Mouse (Mus musculus) liver, embryonic 13.5 days (tissue): Measurements from ENCODE around the gene Dnm1. TPM values are rescaled to one million over a fixed set of nuclear protein-coding genes. Genes with fewer than 3 reads are reported as not detected.

ENCODE experiments used
- ATAC-seq: fragments of 200-750 bp; cut with Nextera tagmentation; 2 replicates; pipeline ENCODE4 v1.8.0; 2017; ENCODE audit warnings: low read depth, mild to moderate bottlenecking, moderate number of reproducible peaks, moderate library complexity
- DNase-seq: peaks from one replicate; pipeline ENCODE4 v3.0.0; 2022
- H3K27ac ChIP-seq: fragments of 300-500 bp; sonication (generic); 2 replicates; pipeline ENCODE4 v1.5.1; 2015; ENCODE audit warnings: moderate library complexity, mild to moderate bottlenecking, inconsistent platforms
- H3K27me3 ChIP-seq: fragments of 300-500 bp; sonication (generic); 2 replicates; pipeline ENCODE4 v1.6.1; 2015; ENCODE audit warnings: mild to moderate bottlenecking, inconsistent platforms
- H3K36me3 ChIP-seq: fragments of 300-500 bp; sonication (generic); 2 replicates; pipeline ENCODE4 v1.6.1; 2015; ENCODE audit warnings: mild to moderate bottlenecking, inconsistent platforms
- H3K4me1 ChIP-seq: fragments of 300-500 bp; sonication (generic); replicated peaks from 2 replicates; pipeline ENCODE4 v1.6.1; 2015; ENCODE audit warnings: inconsistent platforms
- H3K4me2 ChIP-seq: fragments of 300-500 bp; sonication (generic); 2 replicates; pipeline ENCODE4 v1.6.1; 2015; ENCODE audit warnings: inconsistent platforms, mild to moderate bottlenecking, moderate library complexity
- H3K4me3 ChIP-seq: fragments of 300-500 bp; sonication (generic); replicated peaks from 2 replicates; pipeline ENCODE4 v1.5.1; 2015; ENCODE audit warnings: mild to moderate bottlenecking, inconsistent platforms
- H3K9ac ChIP-seq: fragments of 300-500 bp; sonication (generic); 2 replicates; pipeline ENCODE4 v1.6.1; 2015; ENCODE audit warnings: mild to moderate bottlenecking, inconsistent platforms
- H3K9me3 ChIP-seq: fragments of 300-500 bp; sonication (generic); replicated peaks from 2 replicates; pipeline ENCODE4 v1.6.1; 2016; ENCODE audit warnings: inconsistent platforms
- WGBS: fragments of 180-500 bp; shearing (Covaris S2); methylation state at CpG from one replicate; pipeline ENCODE4 v1.1.7; 2015; ENCODE audit not compliant: insufficient replicate concordance; 5-methylcytosine and 5-hydroxymethylcytosine counted together
- polyA plus RNA-seq: library from polyadenylated mRNA; unstranded; fragments of >200 nt; fragmentation: Nextera tagmentation; extraction: Ambion mirVana; gene quantifications from 2 replicates; pipeline ENCODE4 v1.2.1, GENCODE M21; 2015

Dnm1 gene
- polyA plus RNA-seq, 1 experiment from 2014 or later = 0.65 TPM

DNA sequence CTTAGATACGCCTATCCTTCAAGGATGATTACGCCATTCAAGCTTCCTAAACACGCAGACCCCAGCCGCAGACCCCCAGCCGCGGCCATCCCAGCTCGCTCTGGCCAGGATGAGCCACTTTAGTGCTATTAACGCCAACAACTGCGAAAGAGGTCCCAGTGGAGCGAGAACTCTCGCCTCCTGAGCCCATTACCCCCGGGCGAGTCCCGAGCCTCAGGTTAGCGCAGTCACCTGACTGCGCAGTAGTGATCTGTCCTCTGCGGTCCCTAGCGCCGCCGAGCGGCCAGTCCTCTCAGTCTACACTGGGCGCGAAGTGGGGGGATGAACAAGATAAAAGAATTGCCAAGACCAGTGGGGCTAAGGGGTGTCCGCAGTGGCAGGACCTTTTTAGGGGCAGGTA, 8.3 kb upstream of the Dnm1 start:
- H3K36me3 ChIP-seq = peaks cover 12% of the 10 kb centered on the region
- peaks cover 38% of the 10 kb centered on the region for H3K4me1 ChIP-seq
- DNase-seq (peak; percentile 79), ATAC-seq (peak; percentile 77)
- peaks cover 7% of the 10 kb centered on the region; the same call in 1 of the 2 replicates for H3K27me3 ChIP-seq
- H3K4me3 ChIP-seq = peak overlapping the region; percentile 84
- H3K9me3 ChIP-seq = no peaks in the 10 kb centered on the region
- peak overlapping the region; percentile 75 for H3K9ac ChIP-seq
- 2% methylated on average over 24 of the region's 24 CpGs for WGBS
- peak overlapping the region; percentile 80 for H3K27ac ChIP-seq
- peak overlapping the region; percentile 93 for H3K4me2 ChIP-seq

GRCm38 (mm10) chr2:32360741-32361140, 7.6 kb upstream of the Dnm1 start:
- peaks cover 38% of the 10 kb centered on the region for H3K4me1 ChIP-seq
- H3K9ac ChIP-seq = peak overlapping the region; percentile 75
- H3K36me3 ChIP-seq = peaks cover 5% of the 10 kb centered on the region
- peak overlapping the region; percentile 93 for H3K4me2 ChIP-seq
- peaks cover 10% of the 10 kb centered on the region; the same call in 1 of the 2 replicates for H3K27me3 ChIP-seq
- H3K27ac ChIP-seq = peak overlapping the region; percentile 80
- ATAC-seq (no peak), DNase-seq (peak; percentile 68)
- WGBS = 8% methylated on average over 14 of the region's 14 CpGs
- no peaks in the 10 kb centered on the region for H3K9me3 ChIP-seq
- H3K4me3 ChIP-seq = peak overlapping the region; percentile 84

DNA sequence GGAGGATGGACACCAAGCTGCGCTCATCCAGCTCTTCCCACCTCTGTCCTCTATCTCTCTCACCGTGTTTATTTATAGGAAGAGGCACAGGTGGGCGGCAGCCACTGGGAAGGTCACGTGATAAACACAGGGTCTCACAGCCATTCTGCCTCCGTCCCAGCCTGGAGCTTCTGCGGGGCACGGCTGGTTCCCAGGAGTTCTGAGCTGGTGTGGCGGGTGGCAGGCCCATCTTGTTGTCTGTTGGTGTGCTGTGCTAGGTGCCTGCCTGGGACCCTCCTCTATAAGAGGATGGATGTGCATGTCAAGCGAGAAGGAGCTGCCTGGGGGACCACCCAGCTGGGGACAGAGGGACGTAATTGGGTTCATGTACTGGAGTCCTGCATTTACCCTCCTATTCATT, 5.2 kb upstream of the Dnm1 start:
- Histone ChIP-seq H3K9me3 (no peaks in the 10 kb centered on the region), H3K9ac (no peak overlapping the region), H3K4me1 (peaks cover 35% of the 10 kb centered on the region), H3K27ac (no peak overlapping the region), H3K36me3 (no peaks in the 10 kb centered on the region), H3K4me3 (no peak overlapping the region), H3K27me3 (peaks cover 10% of the 10 kb centered on the region; the same call in 1 of the 2 replicates), H3K4me2 (no peak overlapping the region)
- ATAC-seq (no peak), DNase-seq (no peak)
- 64% methylated on average over 10 of the region's 10 CpGs for WGBS

- Histone ChIP-seq H3K27ac (no peak overlapping the region), H3K9me3 (no peaks in the 10 kb centered on the region), H3K27me3 (peaks cover 15% of the 10 kb centered on the region), H3K4me3 (no peak overlapping the region), H3K9ac (no peak overlapping the region), H3K4me2 (no peak overlapping the region), H3K36me3 (no peaks in the 10 kb centered on the region), H3K4me1 (peaks cover 37% of the 10 kb centered on the region)
- DNase-seq (no peak), ATAC-seq (no peak)
- 55% methylated on average over 3 of the region's 3 CpGs for WGBS
These were observed 4.6 kb upstream of the Dnm1 start for GRCm38 (mm10) chr2:32357710-32358109.

DNA sequence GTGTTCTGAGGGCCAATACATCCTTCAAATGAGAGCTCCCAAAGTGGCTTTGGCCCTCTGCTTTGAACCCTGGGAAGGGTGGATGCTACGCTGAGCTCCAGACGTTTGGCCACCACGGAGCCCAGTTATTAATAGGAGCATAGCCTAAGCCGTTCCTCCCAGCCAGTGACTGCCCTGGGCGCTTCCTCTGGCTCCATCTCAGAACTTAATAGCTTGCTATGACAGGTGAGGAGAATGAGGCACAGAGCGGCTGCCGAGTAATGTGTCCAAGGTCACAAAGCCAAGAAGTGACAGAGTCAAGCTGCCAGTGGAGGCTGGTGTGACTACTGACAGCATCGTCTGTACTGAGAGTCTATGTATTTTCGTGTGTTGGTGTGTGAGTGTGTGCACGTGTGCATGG, 3.1 kb upstream of the Dnm1 start:
- WGBS = 67% methylated on average over 10 of the region's 10 CpGs
- Histone ChIP-seq H3K4me1 (peaks cover 34% of the 10 kb centered on the region), H3K9me3 (no peaks in the 10 kb centered on the region), H3K4me3 (no peak overlapping the region), H3K9ac (no peak overlapping the region), H3K36me3 (no peaks in the 10 kb centered on the region), H3K27ac (no peak overlapping the region), H3K27me3 (peaks cover 30% of the 10 kb centered on the region), H3K4me2 (no peak overlapping the region)
- ATAC-seq = no peak
- DNase-seq = no peak

DNA sequence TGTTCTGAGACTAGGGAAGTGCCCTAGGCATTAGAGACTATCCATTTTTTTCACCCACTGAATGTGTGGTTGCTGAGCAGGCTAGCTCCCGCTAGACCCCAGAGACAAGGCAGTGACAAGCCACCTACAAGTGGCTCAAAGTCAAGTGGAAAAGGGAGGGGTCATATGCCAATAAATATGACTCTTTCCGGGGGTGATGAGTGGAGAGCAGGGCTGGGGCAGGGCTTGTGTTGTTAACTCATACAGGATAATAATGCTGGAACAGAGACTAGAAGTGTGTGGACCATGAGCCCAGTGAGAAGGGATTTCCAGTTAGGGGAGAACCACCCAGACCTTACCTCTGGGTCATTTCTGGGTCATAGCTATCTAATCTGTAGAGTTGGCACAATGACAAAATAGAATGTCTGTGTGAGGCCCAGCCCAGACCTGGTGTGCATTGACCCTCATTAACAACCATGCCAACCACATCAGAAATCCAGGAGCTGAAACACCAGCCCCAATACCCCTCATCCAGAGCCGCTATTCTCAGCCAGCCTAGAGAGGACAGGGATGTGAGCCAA, 1.3 kb upstream of the Dnm1 start:
- ATAC-seq (no peak), DNase-seq (no peak)
- H3K4me2 ChIP-seq = no peak overlapping the region
- H3K9me3 ChIP-seq = no peaks in the 10 kb centered on the region
- H3K36me3 ChIP-seq = no peaks in the 10 kb centered on the region
- H3K9ac ChIP-seq = no peak overlapping the region
- peak overlapping the region; percentile 19 for H3K27ac ChIP-seq
- peaks cover 26% of the 10 kb centered on the region for H3K4me1 ChIP-seq
- H3K4me3 ChIP-seq = no peak overlapping the region
- H3K27me3 ChIP-seq = peaks cover 48% of the 10 kb centered on the region
- WGBS = 71% methylated on average over 3 of the region's 3 CpGs

DNA sequence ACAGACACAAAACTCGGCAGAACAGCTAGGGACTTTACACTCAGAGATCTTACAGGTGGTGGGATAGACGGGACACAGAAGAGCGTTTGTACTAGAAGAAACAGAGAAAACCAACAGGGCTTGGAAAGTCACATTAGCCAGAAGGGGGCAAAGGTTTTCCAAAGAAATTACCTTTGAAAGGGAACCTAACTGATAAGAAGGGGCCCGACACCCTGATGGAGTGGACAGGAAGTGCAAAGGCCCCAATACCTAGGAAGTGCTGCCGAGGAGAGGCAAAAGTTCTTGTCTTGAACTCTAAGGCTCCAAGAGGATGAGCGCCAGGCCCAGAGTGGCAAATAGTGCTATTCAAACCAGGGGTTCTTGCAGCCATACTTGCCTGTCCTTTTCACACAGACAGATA, 698 bp upstream of the Dnm1 start:
- 41% methylated on average over 6 of the region's 6 CpGs for WGBS
- Histone ChIP-seq H3K36me3 (no peaks in the 10 kb centered on the region), H3K9ac (no peak overlapping the region; the same call in 1 of the 2 replicates), H3K9me3 (no peaks in the 10 kb centered on the region), H3K27me3 (peaks cover 53% of the 10 kb centered on the region), H3K4me1 (peaks cover 26% of the 10 kb centered on the region), H3K4me2 (peak overlapping the region; percentile 82), H3K27ac (peak overlapping the region; percentile 19; the same call in 1 of the 2 replicates), H3K4me3 (no peak overlapping the region)
- no peak for ATAC-seq
- DNase-seq = no peak

GRCm38 (mm10) chr2:32352151-32353006, 759 bp downstream of the Dnm1 start, which contains the start of gene Ciz1:
Ciz1 (plus strand) TSS chr2:32352327.
- DNase-seq (no peak), ATAC-seq (peak; percentile 4; the same call in 1 of the 2 replicates)
- Histone ChIP-seq H3K27ac (no peak within 1 kb of the TSS), H3K4me1 (peaks cover 26% of the 10 kb centered on the region), H3K9me3 (no peaks in the 10 kb centered on the region), H3K4me3 (peak within 1 kb of the TSS; percentile 61), H3K4me2 (peak within 1 kb of the TSS; percentile 82), H3K36me3 (no peaks in the 10 kb centered on the region), H3K27me3 (peaks cover 60% of the 10 kb centered on the region), H3K9ac (peak within 1 kb of the TSS; percentile 62)
- 3% methylated on average over 36 of the region's 52 CpGs for WGBS

GRCm38 (mm10) chr2:32351471-32351961, 1.6 kb downstream of the Dnm1 start:
- Histone ChIP-seq H3K4me1 (peaks cover 26% of the 10 kb centered on the region), H3K4me2 (peak overlapping the region; percentile 82; the same call in 1 of the 2 replicates), H3K27me3 (peaks cover 65% of the 10 kb centered on the region), H3K36me3 (no peaks in the 10 kb centered on the region), H3K9ac (no peak overlapping the region), H3K9me3 (no peaks in the 10 kb centered on the region), H3K27ac (no peak overlapping the region), H3K4me3 (no peak overlapping the region)
- WGBS = 40% methylated on average over 9 of the region's 9 CpGs
- no peak for DNase-seq
- ATAC-seq = no peak

DNA sequence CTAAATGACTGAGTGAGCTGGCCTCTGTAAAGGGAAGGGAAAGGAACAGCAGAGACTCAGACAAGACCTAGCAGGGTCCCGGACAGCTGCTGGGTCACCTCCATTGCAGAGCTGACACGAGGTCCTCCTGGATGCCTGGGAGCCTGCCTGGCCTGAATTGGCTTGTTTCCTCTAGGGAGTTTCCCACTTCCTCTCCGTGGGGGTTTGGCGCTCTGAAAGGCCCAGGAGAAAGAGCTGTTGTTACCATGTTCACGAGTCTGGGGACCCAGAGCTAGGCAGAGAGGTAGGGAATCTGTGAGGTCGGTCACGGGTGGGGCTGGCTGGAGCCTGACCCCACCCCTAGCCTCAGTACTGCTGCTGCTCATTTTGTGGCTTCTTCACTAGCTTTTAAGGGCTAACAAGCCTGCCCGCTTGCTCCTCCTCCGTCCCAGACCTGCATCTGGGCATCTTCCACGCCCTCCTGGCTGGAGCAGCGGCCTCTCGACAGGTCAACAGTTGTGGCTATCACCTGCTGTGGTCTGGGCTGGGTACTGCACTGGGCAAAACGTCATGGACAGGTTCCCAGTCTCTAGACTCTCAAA, 2.6 kb downstream of the Dnm1 start:
- Histone ChIP-seq H3K4me3 (no peak overlapping the region), H3K4me1 (peaks cover 22% of the 10 kb centered on the region), H3K9ac (no peak overlapping the region), H3K36me3 (no peaks in the 10 kb centered on the region), H3K4me2 (no peak overlapping the region), H3K27ac (no peak overlapping the region), H3K27me3 (peaks cover 62% of the 10 kb centered on the region), H3K9me3 (no peaks in the 10 kb centered on the region)
- DNase-seq = no peak
- ATAC-seq = no peak
- 30% methylated on average over 13 of the region's 13 CpGs for whole genome bisulfite sequencing

DNA sequence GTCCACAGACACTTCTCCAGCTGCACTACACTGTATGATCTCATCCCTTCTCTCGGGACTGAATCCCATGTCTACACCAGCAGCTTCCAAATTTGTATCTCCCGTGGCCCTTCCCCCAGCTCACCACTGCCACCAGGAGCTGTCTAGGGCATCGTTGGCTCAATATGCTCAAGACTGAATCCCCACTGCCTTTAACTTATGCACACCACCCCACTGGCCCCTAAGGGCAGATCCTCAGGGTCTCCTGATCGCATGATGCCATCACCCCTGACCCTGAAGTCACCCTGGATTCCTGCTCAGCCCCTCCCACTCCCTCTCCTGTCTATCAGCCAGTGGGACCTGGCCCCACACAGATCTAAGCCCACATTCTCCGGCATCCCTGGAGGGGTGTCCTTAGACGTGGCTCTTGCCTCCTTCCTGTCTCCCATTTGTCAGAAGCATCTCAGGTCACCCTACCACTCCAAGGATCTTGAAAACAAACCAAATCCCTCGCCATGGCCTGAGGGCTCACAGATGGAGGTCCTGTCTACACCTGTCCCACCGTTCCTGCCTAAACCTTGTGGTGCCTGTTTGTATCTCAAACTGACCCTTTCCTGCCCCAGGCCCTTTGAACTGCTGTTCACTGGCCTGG, 3.4 kb downstream of the Dnm1 start:
- H3K9ac ChIP-seq = no peak overlapping the region
- H3K27me3 ChIP-seq = peaks cover 62% of the 10 kb centered on the region
- no peak for ATAC-seq
- DNase-seq = no peak
- 48% methylated on average over 8 of the region's 8 CpGs for WGBS
- no peak overlapping the region for H3K4me3 ChIP-seq
- no peaks in the 10 kb centered on the region for H3K9me3 ChIP-seq
- H3K27ac ChIP-seq = no peak overlapping the region
- peaks cover 22% of the 10 kb centered on the region for H3K4me1 ChIP-seq
- H3K36me3 ChIP-seq = no peaks in the 10 kb centered on the region
- no peak overlapping the region for H3K4me2 ChIP-seq
